Mouse (Mus musculus) embryonic fibroblast, embryonic 13.5 days (primary cell): ENCODE results near the gene Nrap.

ENCODE experiments used
- CTCF ChIP-seq: IDR thresholded peaks from 2 replicates; pipeline ENCODE4 v1.5.1; 2011; ENCODE audit warnings: mild to moderate bottlenecking, control low read depth, low read length, moderate library complexity, borderline replicate concordance; ENCODE audit not compliant: insufficient read depth
- POLR2A ChIP-seq: IDR thresholded peaks from 2 replicates; pipeline ENCODE4 v1.6.1; 2011; ENCODE audit warnings: low read depth, mild to moderate bottlenecking, control low read depth, low read length, moderate library complexity

DNA sequence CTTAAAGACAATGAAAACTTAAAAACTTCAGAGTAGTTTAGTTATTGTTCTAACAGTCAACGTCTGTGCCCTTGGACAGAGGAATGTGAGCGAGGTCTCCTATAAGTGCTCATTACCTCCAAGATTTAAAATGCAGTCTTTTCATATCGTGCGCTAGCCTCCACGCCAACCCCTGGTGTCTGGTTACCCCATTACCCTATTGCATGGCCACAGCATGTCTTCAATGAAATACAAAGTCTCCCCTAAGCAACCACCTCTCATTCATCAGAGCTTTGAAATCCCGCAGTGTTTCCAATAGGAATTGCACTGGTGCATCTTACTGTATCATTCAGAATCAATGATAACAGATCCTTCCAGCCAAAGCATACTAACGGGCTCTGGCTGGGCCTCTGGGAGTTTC is 17.6 kb downstream of the Nrap start:
- no peak for TF ChIP-seq CTCF
- TF ChIP-seq POLR2A: no peak
